Mouse (Mus musculus): ENCODE results near the gene Pawr.
A peak's percentile ranks its signal among the peaks of the same experiment; 100 is the strongest.

GRCm38 (mm10) chr10:108331784-108332561, at the start of gene Pawr:
- TF ChIP-seq MAFK (IDR thresholded peaks at IDR 0.05; ENCODE audit: insufficient read depth, low read depth, low read length) = no peak
- TF ChIP-seq ZC3H11A (IDR thresholded peaks at IDR 0.05; ENCODE audit: borderline replicate concordance, low read depth, low read length) = no peak
- TF ChIP-seq CHD2 (IDR thresholded peaks at IDR 0.05; ENCODE audit: low read depth, low read length) = no peak
- 0 out of 2 replicates have a peak, but pooled peaks have one; percentile 20 for TF ChIP-seq HCFC1 (IDR thresholded peaks at IDR 0.05; ENCODE audit: borderline replicate concordance, insufficient read depth, low read length)
- no peak for TF ChIP-seq ZNF384 (IDR thresholded peaks at IDR 0.05; ENCODE audit: low read depth, low read length)
